Mouse (Mus musculus) embryonic facial prominence, embryonic 10.5 days (tissue): Measurements from ENCODE around the gene Nfib. TPM values are rescaled to one million over a fixed set of nuclear protein-coding genes. Genes with fewer than 3 reads are reported as not detected.

Source experiments
- DNase-seq: peaks from one replicate; pipeline ENCODE4 v3.0.0-alpha.2; 2017; ENCODE audit warnings: low spot score
- H3K27ac ChIP-seq: fragments of 300-500 bp; sonication (generic); replicated peaks from 2 replicates; pipeline ENCODE4 v1.5.1; 2016; ENCODE audit warnings: mild to moderate bottlenecking
- H3K27me3 ChIP-seq: fragments of 300-500 bp; sonication (generic); replicated peaks from 2 replicates; pipeline ENCODE4 v1.6.1; 2016; ENCODE audit warnings: low read depth, mild to moderate bottlenecking; ENCODE audit not compliant: poor library complexity, severe bottlenecking
- H3K36me3 ChIP-seq: fragments of 300-500 bp; sonication (generic); replicated peaks from 2 replicates; pipeline ENCODE4 v1.6.1; 2016; ENCODE audit warnings: mild to moderate bottlenecking, moderate library complexity
- H3K4me1 ChIP-seq: fragments of 300-500 bp; sonication (generic); 2 replicates; pipeline ENCODE4 v1.6.1; 2016
- H3K4me3 ChIP-seq: fragments of 300-500 bp; sonication (generic); 2 replicates; pipeline ENCODE4 v1.5.1; 2016; ENCODE audit warnings: mild to moderate bottlenecking, moderate library complexity
- H3K9me3 ChIP-seq: fragments of 300-500 bp; sonication (generic); 2 replicates; pipeline ENCODE4 v1.6.1; 2016; ENCODE audit warnings: mild to moderate bottlenecking
- WGBS: fragments of 180-500 bp; shearing (Covaris S2); methylation state at CpG from one replicate; pipeline ENCODE4 v1.1.7; 2016; 5-methylcytosine and 5-hydroxymethylcytosine counted together
- polyA plus RNA-seq: library from polyadenylated mRNA; unstranded; fragments of >200 nt; fragmentation: Nextera tagmentation; extraction: Ambion mirVana; gene quantifications from 2 replicates; pipeline ENCODE4 v1.2.1, GENCODE M21; 2016

Gene Nfib
- polyA plus RNA-seq, 1 experiment from 2014 or later = 26.7 TPM

DNA sequence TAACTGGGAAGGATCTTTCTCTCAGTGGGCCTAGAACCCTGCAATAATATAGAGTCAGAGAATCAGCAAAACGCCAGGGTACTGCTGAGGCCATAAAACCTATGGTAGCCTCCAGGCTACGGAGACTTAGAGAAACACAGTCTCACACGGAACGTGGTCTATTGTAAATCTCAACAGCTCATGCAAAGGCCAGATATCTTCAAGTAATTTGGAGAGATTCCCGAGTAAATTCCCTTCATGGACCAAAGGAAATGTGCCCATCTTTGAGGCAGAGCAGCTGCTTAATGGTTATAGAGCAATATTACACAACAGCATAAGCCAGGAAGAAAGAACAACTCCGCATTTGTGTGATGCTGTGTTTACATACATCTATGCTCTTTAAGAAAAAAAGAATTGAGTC is 341.6 kb downstream of the Nfib start:
- DNase-seq = no peak
- H3K4me1 ChIP-seq = peaks cover 5% of the 10 kb centered on the region; the same call in 1 of the 2 replicates
- H3K36me3 ChIP-seq = 0 out of 2 replicates have a peak, but pooled peaks cover 3% of the 10 kb centered on the region
- no peaks in the 10 kb centered on the region for H3K9me3 ChIP-seq
- H3K27ac ChIP-seq = no peak overlapping the region
- H3K4me3 ChIP-seq = no peak overlapping the region
- WGBS = 89% methylated on average over 6 of the region's 6 CpGs
- no peaks in the 10 kb centered on the region for H3K27me3 ChIP-seq

DNA sequence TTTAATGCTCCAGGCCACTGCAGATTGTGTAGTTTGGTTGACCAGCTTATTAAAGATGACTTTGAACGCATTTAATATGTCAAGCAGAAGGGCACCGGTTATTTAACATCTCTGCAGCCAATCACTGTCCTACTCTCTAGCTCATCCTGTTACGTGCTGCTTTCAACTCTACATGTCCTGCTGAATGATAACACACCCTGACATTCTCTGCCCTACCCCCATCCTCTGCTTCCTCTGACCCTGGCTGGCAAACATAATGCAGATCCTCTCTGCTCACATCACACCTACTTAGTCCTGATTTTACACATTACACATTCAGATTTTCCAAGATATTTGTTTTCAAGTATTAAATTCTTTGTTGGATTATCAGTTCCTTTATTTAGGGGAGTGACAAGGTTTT is 343.3 kb downstream of the Nfib start:
- Histone ChIP-seq H3K4me3 (no peak overlapping the region), H3K27ac (no peak overlapping the region), H3K36me3 (0 out of 2 replicates have a peak, but pooled peaks cover 7% of the 10 kb centered on the region), H3K27me3 (no peaks in the 10 kb centered on the region), H3K9me3 (no peaks in the 10 kb centered on the region), H3K4me1 (peaks cover 5% of the 10 kb centered on the region; the same call in 1 of the 2 replicates)
- WGBS = 74% methylated on average over 3 of the region's 3 CpGs
- no peak for DNase-seq

DNA sequence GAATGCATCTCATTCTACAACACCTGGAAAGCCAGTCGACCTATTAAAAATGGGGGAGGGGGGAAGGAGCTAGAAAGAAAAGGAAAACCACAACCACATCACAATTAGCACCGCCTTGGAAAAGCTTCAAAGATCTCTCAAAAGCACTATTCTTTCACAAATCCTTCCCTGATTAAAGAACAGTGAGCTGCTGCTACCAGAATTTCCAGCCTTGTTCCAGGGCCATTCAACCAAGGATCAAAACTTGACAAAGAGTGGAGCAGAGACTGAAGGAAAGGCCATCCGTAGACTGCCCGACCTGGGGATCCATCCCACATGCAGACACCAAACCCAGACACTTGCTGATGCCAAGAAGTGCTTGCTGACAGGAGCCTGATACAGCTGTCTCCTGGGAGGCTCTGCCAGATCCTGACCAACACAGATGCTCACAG is 345.5 kb downstream of the Nfib start:
- 0 out of 2 replicates have a peak, but pooled peaks cover 7% of the 10 kb centered on the region for H3K36me3 ChIP-seq
- no peak overlapping the region for H3K4me3 ChIP-seq
- H3K9me3 ChIP-seq = no peaks in the 10 kb centered on the region
- 64% methylated on average over 4 of the region's 4 CpGs for WGBS
- H3K4me1 ChIP-seq = peaks cover 5% of the 10 kb centered on the region; the same call in 1 of the 2 replicates
- H3K27ac ChIP-seq = no peak overlapping the region
- no peak for DNase-seq
- no peaks in the 10 kb centered on the region for H3K27me3 ChIP-seq

DNA sequence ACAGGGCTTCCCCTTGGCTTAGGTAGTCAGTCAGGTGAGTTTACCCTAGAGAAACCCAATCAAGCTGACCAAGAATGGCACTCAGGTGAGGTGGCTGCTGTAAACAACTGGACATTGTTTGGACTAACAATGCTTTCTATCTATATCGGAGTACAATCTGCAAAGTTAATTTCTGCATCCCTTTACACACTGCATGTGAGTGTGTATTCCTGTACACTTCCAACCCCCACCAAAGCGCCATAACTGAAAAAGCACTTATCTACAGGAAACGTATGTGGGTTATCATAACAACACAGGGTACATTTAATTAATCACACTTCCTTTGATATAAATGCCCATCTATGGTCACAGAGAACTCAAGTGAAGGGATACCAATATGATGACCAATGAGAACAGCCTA is 346.4 kb downstream of the Nfib start:
- H3K4me3 ChIP-seq = no peak overlapping the region
- 0 out of 2 replicates have a peak, but pooled peaks cover 7% of the 10 kb centered on the region for H3K36me3 ChIP-seq
- no peaks in the 10 kb centered on the region for H3K9me3 ChIP-seq
- H3K4me1 ChIP-seq = peaks cover 5% of the 10 kb centered on the region; the same call in 1 of the 2 replicates
- H3K27ac ChIP-seq = no peak overlapping the region
- H3K27me3 ChIP-seq = no peaks in the 10 kb centered on the region
- WGBS = 91% methylated on average over 3 of the region's 3 CpGs
- no peak for DNase-seq

DNA sequence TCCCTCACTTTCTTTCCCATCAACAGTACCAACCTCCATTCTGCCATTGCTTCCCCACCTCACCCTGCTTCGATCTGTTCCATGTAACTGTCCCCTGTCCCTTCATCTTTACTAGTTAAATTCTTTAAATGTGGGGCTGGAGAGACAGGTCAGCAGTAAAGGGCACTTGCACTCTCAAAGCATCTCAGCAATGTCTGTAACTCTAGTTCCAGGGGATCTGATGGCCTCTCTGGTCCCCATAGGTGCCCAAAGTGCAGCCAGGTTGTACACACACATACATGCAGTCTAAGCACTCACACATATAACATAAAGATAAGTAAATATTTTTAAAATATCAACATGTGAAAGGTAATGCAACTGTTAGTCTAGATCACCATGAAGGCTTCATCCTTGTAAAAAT is 356.5 kb downstream of the Nfib start:
- WGBS = 92% methylated on average over 1 of the region's 1 CpGs

DNA sequence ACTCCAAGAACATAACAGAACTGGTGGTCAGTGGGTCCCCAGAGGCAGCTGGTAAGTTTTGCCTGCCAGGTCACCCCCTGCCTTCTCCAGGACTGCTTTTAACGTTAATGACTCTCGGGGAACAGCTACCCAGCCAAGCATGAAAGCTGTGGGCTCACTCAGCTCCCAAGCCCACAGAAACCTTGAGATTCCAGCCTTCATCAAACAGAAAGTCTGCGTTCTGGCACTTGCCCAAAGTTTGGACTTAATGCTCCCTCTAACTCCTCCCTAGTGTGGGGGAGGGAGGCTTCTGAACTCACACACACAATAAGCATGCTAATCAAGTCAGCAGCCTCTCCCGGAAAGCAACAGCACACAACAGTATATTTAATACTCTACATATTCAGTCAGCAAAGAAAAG is 360.8 kb downstream of the Nfib start:
- H3K4me3 ChIP-seq = no peak overlapping the region
- peak; percentile 32 for DNase-seq
- peaks cover 23% of the 10 kb centered on the region for H3K4me1 ChIP-seq
- H3K27me3 ChIP-seq = no peaks in the 10 kb centered on the region
- 16% methylated on average over 4 of the region's 4 CpGs for WGBS
- H3K9me3 ChIP-seq = no peaks in the 10 kb centered on the region
- no peak overlapping the region for H3K27ac ChIP-seq
- peaks cover 24% of the 10 kb centered on the region for H3K36me3 ChIP-seq

More for the DNA sequence above, 356.5 kb downstream of the Nfib start:
- Histone ChIP-seq H3K4me3 (no peak overlapping the region), H3K27me3 (no peaks in the 10 kb centered on the region), H3K4me1 (peaks cover 15% of the 10 kb centered on the region), H3K36me3 (peaks cover 29% of the 10 kb centered on the region), H3K9me3 (no peaks in the 10 kb centered on the region), H3K27ac (no peak overlapping the region)
- no peak for DNase-seq

DNA sequence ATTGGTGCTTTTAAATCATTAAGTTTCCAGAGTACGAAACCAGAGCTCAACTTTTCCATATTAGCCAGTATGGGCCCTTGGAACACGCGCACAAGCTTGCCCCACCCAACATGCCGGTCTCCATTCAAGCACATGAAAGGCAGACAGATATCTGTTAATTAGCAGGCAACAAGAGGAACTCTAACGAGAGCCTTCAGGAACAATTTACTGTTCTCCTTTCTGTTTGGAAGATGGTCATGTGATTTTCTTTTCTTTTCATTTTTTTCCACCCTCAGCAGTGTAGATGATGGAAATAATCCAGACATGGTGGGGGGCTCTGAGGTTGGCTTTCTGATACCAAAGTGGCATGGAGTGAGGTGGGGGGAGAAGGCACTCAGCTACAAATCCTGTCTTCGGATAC is 361.3 kb downstream of the Nfib start:
- H3K27me3 ChIP-seq = no peaks in the 10 kb centered on the region
- no peaks in the 10 kb centered on the region for H3K9me3 ChIP-seq
- H3K4me1 ChIP-seq = peaks cover 23% of the 10 kb centered on the region
- no peak overlapping the region for H3K27ac ChIP-seq
- DNase-seq = no peak
- WGBS = 73% methylated on average over 6 of the region's 6 CpGs
- H3K4me3 ChIP-seq = no peak overlapping the region
- H3K36me3 ChIP-seq = peaks cover 21% of the 10 kb centered on the region

DNA sequence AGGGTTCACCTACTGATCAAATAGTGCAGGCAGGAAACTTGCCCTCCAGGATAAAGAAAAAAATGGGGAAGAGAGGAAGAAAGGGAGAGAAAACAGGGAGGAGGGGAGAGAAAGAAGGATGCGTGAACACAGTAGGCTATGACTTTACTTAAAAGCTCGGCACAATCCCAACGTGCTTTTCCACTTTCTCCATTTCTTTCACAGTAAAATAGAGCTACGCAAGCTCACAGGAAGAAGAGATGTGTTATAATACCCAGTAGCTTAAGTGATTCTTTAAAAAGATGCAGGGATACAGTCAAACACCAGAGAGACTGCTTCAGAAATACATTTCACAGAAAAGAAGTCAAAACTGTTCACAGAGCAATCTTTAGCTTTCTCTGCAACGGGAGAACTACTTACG is 366.6 kb downstream of the Nfib start:
- Histone ChIP-seq H3K4me3 (no peak overlapping the region), H3K36me3 (no peaks in the 10 kb centered on the region), H3K4me1 (peaks cover 20% of the 10 kb centered on the region), H3K9me3 (no peaks in the 10 kb centered on the region), H3K27ac (no peak overlapping the region), H3K27me3 (no peaks in the 10 kb centered on the region)
- WGBS = 89% methylated on average over 6 of the region's 6 CpGs
- no peak for DNase-seq

DNA sequence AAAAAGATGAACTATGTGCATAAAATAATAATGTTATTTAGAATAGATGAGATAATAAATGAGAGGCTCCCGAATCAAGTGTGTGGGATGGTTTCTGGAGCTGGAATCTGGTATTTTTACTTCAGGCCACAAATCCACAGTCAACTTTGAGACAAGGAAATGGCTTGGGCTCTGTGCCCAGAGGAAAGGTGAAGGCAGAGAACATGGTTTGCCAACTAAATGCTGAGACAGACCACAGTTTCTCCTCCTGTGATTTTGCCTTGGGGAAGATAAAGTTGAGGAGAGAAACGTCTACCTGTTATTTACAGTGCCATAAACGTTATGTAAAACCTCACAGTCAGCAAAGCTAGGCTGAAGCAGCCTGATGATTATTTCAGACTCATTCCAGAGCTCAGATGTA is 367.1 kb downstream of the Nfib start:
- H3K36me3 ChIP-seq = no peaks in the 10 kb centered on the region
- no peaks in the 10 kb centered on the region for H3K9me3 ChIP-seq
- 70% methylated on average over 3 of the region's 3 CpGs for WGBS
- H3K27me3 ChIP-seq = no peaks in the 10 kb centered on the region
- H3K4me1 ChIP-seq = peaks cover 18% of the 10 kb centered on the region
- no peak for DNase-seq
- no peak overlapping the region for H3K4me3 ChIP-seq
- H3K27ac ChIP-seq = no peak overlapping the region

DNA sequence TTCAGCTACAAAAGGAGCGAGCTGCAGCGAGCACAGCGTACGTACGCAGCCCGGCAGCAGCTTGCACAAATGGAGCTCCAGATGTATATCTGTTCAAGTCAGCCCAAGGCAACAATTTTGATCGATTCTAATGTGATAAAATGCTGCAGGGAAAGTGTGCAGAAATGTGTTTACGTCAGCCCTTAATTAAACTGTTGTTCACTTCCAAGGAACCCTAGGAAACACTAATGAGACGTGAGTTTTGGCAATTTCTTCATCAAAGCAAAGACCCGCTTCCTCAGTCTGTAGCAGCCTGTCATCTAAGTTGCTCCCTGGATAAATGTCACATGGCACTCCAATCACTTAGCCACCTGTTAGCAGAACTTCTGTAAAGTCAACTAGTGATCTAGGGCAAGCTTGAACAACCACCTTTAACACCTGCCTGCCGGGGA is 368.6 kb downstream of the Nfib start:
- Histone ChIP-seq H3K9me3 (no peaks in the 10 kb centered on the region), H3K4me1 (peaks cover 20% of the 10 kb centered on the region), H3K4me3 (no peak overlapping the region), H3K27ac (no peak overlapping the region), H3K27me3 (no peaks in the 10 kb centered on the region), H3K36me3 (no peaks in the 10 kb centered on the region)
- 61% methylated on average over 11 of the region's 11 CpGs for WGBS
- no peak for DNase-seq

DNA sequence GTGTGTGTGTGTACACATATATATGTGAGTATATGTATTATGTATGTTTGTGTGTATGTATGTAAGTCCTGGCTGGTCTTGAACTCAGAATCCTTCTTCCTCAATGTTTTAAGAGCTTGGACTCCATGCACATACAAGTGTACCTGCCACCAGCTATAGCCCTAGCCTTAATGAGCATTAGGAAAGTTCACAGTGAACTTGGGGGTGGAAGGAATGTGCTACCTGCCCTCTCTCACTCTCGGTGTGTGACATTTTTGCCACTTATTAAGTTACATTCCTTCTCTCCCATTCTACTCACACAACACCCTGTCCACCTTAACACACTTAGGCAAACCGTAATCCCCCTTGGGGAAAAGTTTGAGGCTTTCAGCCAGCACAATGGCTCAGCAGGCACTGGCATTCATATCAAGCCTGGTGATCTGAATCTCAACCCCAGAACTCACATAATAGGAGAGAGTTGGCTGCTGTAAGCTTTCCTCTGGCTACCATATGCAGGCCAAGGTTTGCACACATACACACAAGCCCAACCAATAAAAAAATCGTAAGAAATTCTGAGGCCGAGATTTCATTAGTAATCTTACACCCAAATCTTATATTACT is 370.2 kb downstream of the Nfib start:
- Histone ChIP-seq H3K36me3 (peaks cover 1% of the 10 kb centered on the region; the same call in 1 of the 2 replicates), H3K4me1 (peaks cover 14% of the 10 kb centered on the region), H3K27me3 (no peaks in the 10 kb centered on the region), H3K9me3 (no peaks in the 10 kb centered on the region), H3K27ac (no peak overlapping the region), H3K4me3 (no peak overlapping the region)
- 81% methylated on average over 4 of the region's 4 CpGs for WGBS
- no peak for DNase-seq

DNA sequence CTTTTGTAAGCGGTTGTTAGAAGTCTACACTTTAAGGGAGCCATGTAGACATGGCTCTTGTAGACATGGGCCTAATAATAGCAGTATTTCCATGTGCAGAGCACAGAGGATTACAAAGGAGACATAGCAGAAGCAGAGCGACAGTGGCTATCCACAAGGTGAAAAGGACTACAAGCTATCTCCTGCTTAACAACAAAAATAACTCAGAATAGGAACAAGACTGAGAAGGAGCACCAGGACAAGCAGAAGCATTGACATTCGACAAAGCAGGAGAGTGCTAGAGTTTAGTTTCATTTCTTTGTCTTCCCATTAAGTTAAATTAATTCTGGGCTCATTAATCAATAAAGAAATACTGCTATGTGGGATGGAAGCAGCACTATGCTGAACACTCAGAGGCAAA is 372.1 kb downstream of the Nfib start:
- peaks cover 6% of the 10 kb centered on the region; the same call in 1 of the 2 replicates for H3K36me3 ChIP-seq
- H3K4me3 ChIP-seq = no peak overlapping the region
- no peaks in the 10 kb centered on the region for H3K9me3 ChIP-seq
- no peak overlapping the region for H3K27ac ChIP-seq
- no peaks in the 10 kb centered on the region for H3K27me3 ChIP-seq
- peaks cover 9% of the 10 kb centered on the region; the same call in 1 of the 2 replicates for H3K4me1 ChIP-seq
- DNase-seq = no peak
- 93% methylated on average over 3 of the region's 3 CpGs for WGBS

DNA sequence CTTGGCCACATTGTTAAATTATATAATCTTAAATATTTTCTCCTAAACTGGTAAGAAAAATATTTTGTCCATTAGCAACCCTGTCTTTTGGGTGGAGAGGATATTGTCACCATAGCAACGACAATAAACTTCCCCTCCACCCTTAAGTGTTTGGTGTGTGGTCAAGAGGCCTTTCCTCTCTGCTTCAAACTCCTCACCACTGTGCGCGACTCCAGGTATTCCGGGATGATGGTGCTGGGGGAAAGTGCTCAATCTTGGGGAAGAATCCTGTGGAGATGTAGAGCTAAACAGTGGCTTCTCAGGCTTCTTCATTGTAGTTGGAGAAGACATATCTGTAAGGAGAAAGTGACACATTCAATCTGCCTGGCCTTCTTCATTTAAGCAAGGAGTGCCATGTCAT is 375.5 kb downstream of the Nfib start:
- 94% methylated on average over 4 of the region's 4 CpGs for WGBS
- H3K36me3 ChIP-seq = peaks cover 17% of the 10 kb centered on the region
- no peak for DNase-seq
- H3K27ac ChIP-seq = no peak overlapping the region
- H3K4me3 ChIP-seq = no peak overlapping the region
- no peaks in the 10 kb centered on the region for H3K27me3 ChIP-seq
- H3K9me3 ChIP-seq = no peaks in the 10 kb centered on the region
- H3K4me1 ChIP-seq = 0 out of 2 replicates have a peak, but pooled peaks cover 2% of the 10 kb centered on the region
